Mouse (Mus musculus) testis, postnatal 14 days (tissue): ENCODE results near the gene Ttf1.

Experiments
- DNase-seq: peaks from one replicate; pipeline ENCODE4 v3.0.0; 2021; ENCODE audit warnings: low spot score

Ttf1 gene

DNA sequence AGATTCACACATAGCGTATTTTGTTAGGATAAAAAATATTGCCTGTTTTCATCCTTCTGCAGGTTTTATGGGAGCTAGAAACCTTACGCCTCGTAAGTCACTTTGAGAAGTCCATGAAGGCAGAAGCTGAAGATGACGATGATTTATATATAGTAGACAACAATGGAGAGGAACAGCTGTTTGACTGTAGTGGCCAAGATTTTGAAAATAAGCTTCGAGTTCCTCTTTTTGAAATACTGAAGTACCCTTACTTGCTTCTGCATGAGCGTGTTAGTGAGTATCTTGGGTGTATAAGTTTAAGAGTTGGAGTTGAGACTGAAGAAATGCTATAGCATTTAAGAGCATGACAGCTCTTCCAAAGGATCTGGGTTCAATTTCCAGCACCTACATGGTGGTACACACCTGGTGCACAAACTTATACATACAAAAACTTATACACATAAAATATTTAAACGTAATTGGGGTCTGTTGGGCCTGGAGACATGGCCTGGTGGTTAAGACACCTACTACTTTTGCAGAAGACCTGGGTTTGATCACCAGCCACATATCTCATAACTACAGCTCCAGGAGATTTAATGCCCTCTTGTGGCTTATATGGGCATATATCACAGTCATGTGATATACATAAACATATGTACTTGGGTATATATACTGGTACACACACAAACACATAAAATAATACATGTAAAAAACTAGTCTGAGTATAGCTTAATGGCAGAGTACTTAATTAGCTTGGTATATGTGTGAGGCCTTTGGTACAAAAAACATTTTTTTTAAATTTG is 70.2 kb downstream of the Ttf1 start:
- DNase-seq = no peak

DNA sequence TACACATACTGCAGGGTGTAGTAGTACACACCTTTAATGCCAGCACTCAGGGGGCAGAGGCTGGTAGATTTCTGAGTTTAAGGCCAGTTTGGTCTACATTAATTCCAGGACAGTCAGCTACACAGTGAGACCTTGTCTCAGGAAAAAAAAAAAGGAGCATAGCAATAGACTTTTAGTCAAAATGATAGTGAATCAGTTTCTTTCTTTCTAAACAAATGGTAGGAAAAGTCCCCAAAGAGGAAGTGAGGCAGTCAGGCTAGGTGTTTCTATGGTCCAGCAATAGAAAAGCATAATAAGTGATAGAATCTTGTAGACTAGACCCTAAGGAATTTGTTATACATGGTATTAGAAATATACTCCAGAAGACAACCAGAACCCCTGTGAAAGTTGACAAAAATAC is 75.1 kb downstream of the Ttf1 start:
- DNase-seq = no peak
